Mouse (Mus musculus) frontal cortex, postnatal 14 days (tissue): ENCODE measurements around the gene Fam149a.

ENCODE experiments used
- DNase-seq, 2 experiments: peaks; one replicate each; pipeline ENCODE4 v3.0.0; 2022; ENCODE audit warnings: low spot score in 2 of 2

The Fam149a gene

DNA sequence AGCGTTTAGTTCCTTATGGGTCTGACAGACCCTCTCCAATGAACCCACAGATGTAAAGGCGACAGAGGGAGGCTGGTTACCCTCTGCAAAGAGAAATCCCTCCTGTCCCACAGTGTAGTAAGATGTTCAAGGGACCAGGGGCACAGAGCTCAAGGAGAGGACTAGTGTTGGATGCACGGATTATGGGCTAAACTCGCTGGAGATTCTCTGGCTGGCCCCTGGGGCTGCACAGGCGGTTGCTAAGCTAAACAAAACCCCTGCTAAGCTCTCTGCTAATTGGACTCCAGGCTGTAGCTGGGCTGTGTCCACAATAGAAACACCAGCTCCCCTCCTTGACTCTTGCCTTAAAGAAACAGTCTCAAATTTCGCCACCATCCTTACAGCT, at the start of gene Fam149a:
Gene Fam149a (minus strand): TSS at position 329 of the 385 bp plus-strand sequence.
- no peak for DNase-seq

DNA sequence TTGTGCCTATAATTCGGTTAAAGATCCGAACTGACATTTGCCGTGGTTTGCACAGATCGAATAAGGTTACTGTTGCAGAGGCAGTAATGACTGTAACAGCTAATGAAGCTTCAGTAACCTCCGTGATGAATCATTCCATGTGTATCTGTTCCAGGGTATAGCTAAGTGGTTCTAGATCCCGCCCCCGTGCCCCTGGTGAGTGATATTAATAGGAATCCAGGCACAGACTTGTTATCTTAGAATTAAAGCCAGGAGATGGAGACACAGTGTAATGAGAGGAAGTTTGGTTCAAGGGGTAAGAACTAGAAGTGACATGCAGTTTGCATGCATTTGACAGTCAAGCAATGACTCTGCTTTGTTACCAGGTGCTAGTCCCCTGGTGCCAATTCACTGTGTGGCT, 38.1 kb upstream of the Fam149a start:
- DNase-seq = no peak

DNA sequence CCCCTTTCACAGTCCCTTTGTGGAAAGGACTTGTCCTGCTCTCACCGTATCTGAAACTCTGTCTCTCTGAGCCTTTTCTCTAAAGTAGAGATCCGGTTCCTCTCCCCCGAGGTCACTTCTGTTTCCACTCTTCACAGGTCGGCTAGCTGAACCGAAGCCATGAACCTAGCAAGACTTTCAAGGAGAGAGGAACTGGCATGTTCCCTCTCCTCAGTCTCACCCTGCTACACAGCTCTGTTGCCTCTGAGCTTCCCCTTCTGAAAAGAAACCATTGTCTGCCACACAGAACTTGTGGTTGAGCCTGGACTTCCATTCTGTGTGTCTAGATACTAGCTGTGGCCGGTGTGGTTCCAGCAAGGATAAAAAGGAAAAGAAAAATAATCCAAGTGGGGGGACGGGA, 32.9 kb upstream of the Fam149a start:
- no peak for DNase-seq

GRCm38 (mm10) chr8:45410882-45411281, 28.8 kb upstream of the Fam149a start, which contains the start of gene Tlr3:
Tlr3 (minus strand) TSS chr8:45411080.
- no peak for DNase-seq

- DNase-seq = peak; percentile 24 to 29
These were observed 28.2 kb upstream of the Fam149a start for GRCm38 (mm10) chr8:45410146-45410880.

GRCm38 (mm10) chr8:45409702-45410101, 27.6 kb upstream of the Fam149a start:
- no peak for DNase-seq

- no peak for DNase-seq
These were observed 1.2 kb upstream of the Fam149a start for GRCm38 (mm10) chr8:45383250-45383649.

DNA sequence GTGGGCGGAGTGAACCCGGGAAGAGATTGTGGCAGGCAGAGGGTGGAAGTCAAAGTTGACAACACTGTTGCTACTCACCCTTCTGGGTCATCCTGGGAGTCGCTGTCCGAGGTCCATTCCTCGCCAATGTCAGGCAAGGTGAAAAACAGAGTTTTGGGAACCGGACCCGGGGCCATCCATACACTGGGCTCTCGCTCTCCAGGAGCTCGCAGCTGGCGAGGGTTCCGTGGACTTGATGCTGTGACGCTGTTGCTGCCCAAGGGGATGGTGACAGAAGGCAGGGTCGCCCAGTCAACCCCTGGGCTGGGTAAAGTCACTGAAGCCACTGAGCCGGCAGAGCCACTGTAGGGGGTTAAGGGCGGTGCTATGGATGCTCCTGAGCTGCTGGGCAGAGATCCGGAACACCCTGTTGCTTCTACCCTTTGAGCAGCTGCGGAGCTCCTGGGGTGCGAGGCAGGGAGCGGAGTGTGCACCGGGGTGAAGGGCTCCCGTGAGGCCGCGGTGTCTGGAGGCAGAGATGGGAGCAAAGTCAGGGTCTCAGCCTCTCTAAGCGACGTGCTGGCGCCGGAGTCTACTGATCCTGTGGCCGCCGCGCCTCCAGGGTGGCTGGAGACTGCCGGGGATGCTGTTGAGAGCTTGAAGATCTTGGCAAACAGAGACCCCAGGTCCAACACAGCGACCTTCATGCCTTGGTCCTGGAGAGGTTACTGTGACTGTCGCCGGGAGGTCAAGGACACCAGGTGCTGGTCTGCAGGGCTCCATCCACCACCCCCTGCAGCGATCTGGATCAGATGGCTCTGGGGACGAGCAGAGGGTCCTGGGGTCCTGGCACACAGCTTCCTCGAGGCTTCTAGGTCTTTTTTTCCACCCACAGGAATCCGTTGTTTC, 772 bp downstream of the Fam149a start:
- no peak for DNase-seq

GRCm38 (mm10) chr8:45380598-45380997, 1.5 kb downstream of the Fam149a start:
- DNase-seq = no peak

GRCm38 (mm10) chr8:45374071-45374470, 8.0 kb downstream of the Fam149a start:
- no peak for DNase-seq

DNA sequence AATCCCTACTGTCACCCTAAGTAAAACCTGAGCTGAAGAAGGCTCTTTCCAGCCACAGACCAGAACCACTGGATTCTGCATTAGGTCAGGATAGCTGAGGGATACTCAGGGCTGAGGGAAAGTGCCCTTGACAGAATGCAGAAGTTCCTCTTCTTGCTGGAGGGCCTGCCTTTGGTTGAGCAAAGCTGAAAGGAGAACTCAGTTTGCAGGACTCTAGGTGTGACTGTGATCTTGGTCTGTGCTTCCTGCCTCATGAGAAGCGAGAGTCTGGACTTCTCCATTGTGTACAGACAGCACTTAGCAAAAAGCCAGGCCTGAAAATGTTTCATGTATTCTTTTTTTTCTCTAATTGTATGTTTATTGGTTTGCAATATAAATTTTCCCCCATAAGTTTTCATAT, 14.9 kb downstream of the Fam149a start:
- DNase-seq = no peak

DNA sequence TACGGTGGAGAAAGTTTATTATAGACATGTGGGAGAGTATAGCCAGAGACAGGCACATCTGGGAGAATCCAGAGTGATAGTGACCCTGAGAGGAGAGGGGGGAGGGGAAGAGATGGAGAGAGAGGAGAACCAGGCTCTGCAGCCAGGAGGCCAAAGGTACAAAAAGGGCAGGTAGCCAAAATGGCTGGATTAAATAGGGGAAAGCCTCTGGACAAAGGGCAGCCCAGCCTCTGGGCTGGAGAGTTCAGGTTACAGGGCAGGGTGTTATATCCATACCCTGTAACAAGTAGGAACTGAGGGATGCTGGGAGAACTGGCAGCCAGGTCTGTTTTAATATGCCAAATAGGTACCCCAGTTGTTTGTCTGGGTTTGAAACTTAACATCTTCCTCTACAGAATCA, 18.9 kb downstream of the Fam149a start:
- no peak for DNase-seq

- DNase-seq = peak in 1 of 2 experiments; percentile 34
These were observed 19.8 kb downstream of the Fam149a start for GRCm38 (mm10) chr8:45362323-45362722.

GRCm38 (mm10) chr8:45359091-45359605, 22.9 kb downstream of the Fam149a start:
- no peak for DNase-seq

- no peak for DNase-seq
These were observed 23.8 kb downstream of the Fam149a start for GRCm38 (mm10) chr8:45358132-45358918.

- DNase-seq = no peak
These were observed 26.3 kb downstream of the Fam149a start for GRCm38 (mm10) chr8:45355809-45356208.

DNA sequence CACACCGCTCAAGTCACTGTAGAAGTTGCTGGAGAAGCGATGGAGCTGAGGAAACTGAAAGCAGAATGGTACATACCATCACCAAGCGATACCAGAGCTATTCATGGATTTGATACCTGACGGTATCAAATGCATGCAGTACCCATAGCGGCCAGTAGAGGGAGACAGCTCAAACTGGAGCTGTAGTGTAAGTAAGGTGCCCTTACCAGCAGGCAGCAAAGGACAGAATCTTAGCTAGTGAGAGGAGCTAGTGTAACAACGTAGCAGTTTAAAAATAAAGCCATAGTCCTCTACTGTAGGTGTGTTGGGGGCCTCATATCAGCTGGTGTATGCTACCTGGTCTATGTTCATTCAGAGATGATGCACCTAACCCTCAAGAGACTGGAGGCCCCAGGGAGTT, 37.1 kb downstream of the Fam149a start:
- DNase-seq = peak in 1 of 2 experiments; percentile 59

DNA sequence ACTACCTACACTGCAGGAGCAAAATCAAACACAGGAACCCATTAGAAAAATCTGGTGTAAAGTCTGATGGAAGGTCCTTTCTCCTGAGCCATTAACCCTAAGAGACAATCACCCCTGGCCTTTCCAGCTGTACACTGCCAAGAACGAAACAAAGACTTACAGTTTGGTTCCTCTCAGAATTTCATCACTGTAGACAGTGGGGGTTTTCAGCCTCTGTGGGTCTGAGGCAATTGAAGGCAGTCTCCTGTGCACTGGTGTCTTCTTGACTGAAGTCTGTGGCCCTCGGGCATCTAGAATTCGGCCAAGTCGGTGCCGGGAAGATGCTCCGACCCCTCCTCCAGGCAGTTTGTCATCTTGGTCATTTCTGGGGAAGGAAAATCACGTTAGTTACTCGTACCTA, 37.8 kb downstream of the Fam149a start:
- no peak for DNase-seq

DNA sequence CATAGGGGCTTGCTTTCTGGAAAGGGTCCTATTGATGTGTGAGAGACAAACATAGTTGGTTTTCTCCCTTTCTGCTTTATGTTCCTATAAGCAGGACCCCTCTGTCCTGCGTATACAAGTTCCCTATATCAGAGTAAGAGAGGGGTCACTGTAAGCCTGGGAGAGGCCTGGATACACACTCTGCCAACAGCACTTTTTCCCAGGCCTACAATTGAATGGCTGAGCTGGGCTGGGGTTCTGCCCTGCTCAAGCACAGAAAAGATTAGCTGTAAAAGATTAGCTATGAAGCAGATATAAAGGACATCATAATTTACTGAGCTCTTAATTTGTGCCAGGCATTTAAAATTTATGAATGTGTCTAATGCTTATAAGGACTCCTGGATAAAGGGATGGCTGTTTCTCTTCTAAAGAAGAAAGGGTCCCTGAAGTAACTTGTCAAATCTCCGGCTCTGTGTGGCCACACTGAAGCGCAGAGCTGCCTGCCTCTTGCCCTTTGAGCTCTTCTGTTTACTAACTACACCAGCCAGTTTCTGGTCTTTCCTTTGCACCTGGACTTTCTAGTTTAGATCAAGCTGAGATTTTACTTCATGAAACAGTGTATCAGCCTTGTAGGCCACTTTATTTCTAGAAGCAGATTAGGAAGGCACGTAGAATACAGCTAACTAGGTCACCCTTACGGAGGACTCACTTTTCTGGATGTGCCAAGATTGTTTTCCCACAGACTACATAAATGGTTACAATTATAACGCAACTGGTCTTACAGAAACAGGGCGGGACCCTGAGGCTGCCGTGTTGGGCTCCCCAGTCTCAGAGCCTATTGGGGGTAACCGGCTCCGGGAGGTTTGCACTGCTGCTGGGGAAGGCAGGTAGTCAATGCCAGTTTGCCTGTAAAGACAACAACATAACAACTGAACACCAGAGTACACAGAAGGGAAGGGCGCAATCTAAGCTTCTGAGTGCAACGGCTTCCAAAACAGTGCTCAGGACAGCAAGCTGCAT, 40.2 kb downstream of the Fam149a start:
- DNase-seq = no peak

- DNase-seq = no peak
These were observed 48.6 kb downstream of the Fam149a start for GRCm38 (mm10) chr8:45333493-45333892.
